Mouse (Mus musculus) Patski (cell line): Measurements from ENCODE around the gene Dusp3. TPM values are rescaled to one million over a fixed set of nuclear protein-coding genes. Genes with fewer than 3 reads are reported as not detected.

Experiments
- ATAC-seq: fragments of 100-300 bp; one replicate; pipeline ENCODE4 v1.8.0; 2021
- CTCF ChIA-PET: fragments of 350-600 bp; sonication (Branson Sonifier 250); formaldehyde crosslinking; loops from one replicate; lab custom pipeline; 2022; ENCODE audit warnings: inconsistent platforms; lab: Charles Lee
- POLR2A ChIA-PET: fragments of 350-600 bp; sonication (Branson Sonifier 250); formaldehyde crosslinking; loops from one replicate; lab custom pipeline; 2022; ENCODE audit warnings: antibody characterized with exemption, inconsistent platforms; lab: Charles Lee
- DNase-seq: peaks from one replicate; pipeline ENCODE4 v3.0.0-alpha.2; 2011; ENCODE audit warnings: low read depth, low spot score
- H3K27me3 ChIP-seq: fragments of 371-371 bp; one replicate; pipeline ENCODE4 v1.5.1; 2021
- CTCF ChIP-seq: fragments of 100-300 bp; IDR thresholded peaks from one replicate; pipeline ENCODE4 v1.5.1; 2021
- in situ Hi-C: fragments of 300-500 bp; cut with MboI; formaldehyde crosslinking; loops from 3 replicates; pipeline ENCODE4 v1.11.1; 2018; ENCODE audit warnings: low pct_unique_long_range_greater_than_20kb, mixed read lengths
- polyA plus RNA-seq: library from polyadenylated mRNA; unstranded; gene quantifications from one replicate; pipeline ENCODE4 v1.2.3, GENCODE M21; 2021

The Dusp3 gene
- polyA plus RNA-seq, 1 experiment from 2014 or later = 95.7 TPM

- no peak for TF ChIP-seq CTCF
- CTCF ChIA-PET = interaction anchor here (0.9 kb wide), 1 partner anchor 19 kb away, joined by 3 read pairs; no protein-coding TSS in a partner anchor
- in situ Hi-C loops = no loop called here
- POLR2A ChIA-PET = no interaction called here
- H3K27me3 ChIP-seq = peaks cover 47% of the 10 kb centered on the region
- ATAC-seq (no peak), DNase-seq (no peak)
Measured at GRCm38 (mm10) chr11:101950021-101950420, 36.8 kb downstream of the Dusp3 start.

GRCm38 (mm10) chr11:101946525-101946924 lies 40.3 kb downstream of the Dusp3 start:
- CTCF ChIA-PET = interaction anchor here (0.8 to 1.6 kb wide), 3 partner anchors 9 to 22 kb away, joined by 3 to 7 read pairs (median 5); no protein-coding TSS in a partner anchor
- in situ Hi-C loops = no loop called here
- DNase-seq = no peak
- no peak for ATAC-seq
- peaks cover 25% of the 10 kb centered on the region for H3K27me3 ChIP-seq
- POLR2A ChIA-PET = no interaction called here
- no peak for TF ChIP-seq CTCF

GRCm38 (mm10) chr11:101943055-101943454 lies 43.8 kb downstream of the Dusp3 start:
- in situ Hi-C loops = no loop called here
- ATAC-seq (no peak), DNase-seq (no peak)
- POLR2A ChIA-PET = no interaction called here
- CTCF ChIA-PET = interaction anchor here (1.1 kb wide), 1 partner anchor 130 kb away, joined by 3 read pairs; no protein-coding TSS in a partner anchor
- peaks cover 35% of the 10 kb centered on the region for H3K27me3 ChIP-seq
- TF ChIP-seq CTCF = no peak

- ChIA-PET POLR2A (no interaction called here), CTCF (no interaction called here)
- no peak for TF ChIP-seq CTCF
- DNase-seq (no peak), ATAC-seq (no peak)
- in situ Hi-C loops = no loop called here
- peaks cover 40% of the 10 kb centered on the region for H3K27me3 ChIP-seq
Measured at GRCm38 (mm10) chr11:101937108-101937507, 49.7 kb downstream of the Dusp3 start.

GRCm38 (mm10) chr11:101936421-101936820 lies 50.4 kb downstream of the Dusp3 start:
- CTCF ChIA-PET = no interaction called here
- in situ Hi-C loops = no loop called here
- POLR2A ChIA-PET = no interaction called here
- H3K27me3 ChIP-seq = peaks cover 42% of the 10 kb centered on the region
- DNase-seq = no peak
- no peak for ATAC-seq
- TF ChIP-seq CTCF = no peak

- peaks cover 38% of the 10 kb centered on the region for H3K27me3 ChIP-seq
- CTCF ChIA-PET = interaction anchor here (1.1 kb wide), 1 partner anchor 33 kb away, joined by 3 read pairs; no protein-coding TSS in a partner anchor
- POLR2A ChIA-PET = no interaction called here
- no peak for TF ChIP-seq CTCF
- ATAC-seq (no peak), DNase-seq (no peak)
- in situ Hi-C loops = no loop called here
Measured at GRCm38 (mm10) chr11:101935743-101936142, 51.1 kb downstream of the Dusp3 start.

- no peak for TF ChIP-seq CTCF
- POLR2A ChIA-PET = interaction anchor here (1.4 kb wide), 1 partner anchor 14 kb away, joined by 3 read pairs; no protein-coding TSS in a partner anchor
- in situ Hi-C loops = no loop called here
Measured at GRCm38 (mm10) chr11:101931978-101932377, 54.8 kb downstream of the Dusp3 start.

GRCm38 (mm10) chr11:101928030-101928762 lies 58.6 kb downstream of the Dusp3 start:
- ATAC-seq (no peak), DNase-seq (no peak)
- POLR2A ChIA-PET = interaction anchor here (0.6 to 1.0 kb wide), 2 partner anchors 14 to 26 kb away, joined by 3 read pairs; no protein-coding TSS in a partner anchor
- peaks cover 3% of the 10 kb centered on the region for H3K27me3 ChIP-seq
- CTCF ChIA-PET = interaction anchor here (0.9 to 3.2 kb wide), 7 partner anchors 11 to 173 kb away, joined by 3 to 17 read pairs (median 3); partner anchors contain the start of genes Ppy and Sost
- TF ChIP-seq CTCF = peak; percentile 76
- in situ Hi-C loops = no loop called here

More at GRCm38 (mm10) chr11:101931978-101932377, 54.8 kb downstream of the Dusp3 start:
- ATAC-seq (no peak), DNase-seq (no peak)
- CTCF ChIA-PET = interaction anchor here (0.9 to 2.9 kb wide), 4 partner anchors 8 to 37 kb away, joined by 3 to 13 read pairs (median 4); no protein-coding TSS in a partner anchor
- H3K27me3 ChIP-seq = peaks cover 14% of the 10 kb centered on the region

- ATAC-seq (no peak), DNase-seq (no peak)
- ChIA-PET POLR2A (interaction anchor here (0.5 to 1.0 kb wide), 2 partner anchors 27 to 40 kb away, joined by 3 read pairs; no protein-coding TSS in a partner anchor), CTCF (interaction anchor here (1.1 to 3.2 kb wide), 4 partner anchors 16 to 41 kb away, joined by 3 to 17 read pairs (median 4); partner anchors contain the start of gene Sost)
- in situ Hi-C loops = no loop called here
- no peak for TF ChIP-seq CTCF
- H3K27me3 ChIP-seq = peaks cover 3% of the 10 kb centered on the region
Measured at GRCm38 (mm10) chr11:101926951-101927589, 59.7 kb downstream of the Dusp3 start.

- ChIA-PET CTCF (interaction anchor here (3.2 kb wide), 1 partner anchor 43 kb away, joined by 14 read pairs; no protein-coding TSS in a partner anchor), POLR2A (no interaction called here)
- no peaks in the 10 kb centered on the region for H3K27me3 ChIP-seq
- ATAC-seq = no peak
- in situ Hi-C loops = no loop called here
- no peak for TF ChIP-seq CTCF
- no peak for DNase-seq
Measured at GRCm38 (mm10) chr11:101925636-101926035, 61.2 kb downstream of the Dusp3 start.
